Mouse (Mus musculus) midbrain, embryonic 14.5 days (tissue): ENCODE measurements around the gene Map3k12. TPM values are rescaled to one million over a fixed set of nuclear protein-coding genes. Genes with fewer than 3 reads are reported as not detected.

ENCODE experiments used
- ATAC-seq: fragments of 200-750 bp; cut with Nextera tagmentation; 2 replicates; pipeline ENCODE4 v1.8.0; 2017; ENCODE audit warnings: moderate number of reproducible peaks, moderate library complexity; ENCODE audit not compliant: low FRiP score, low TSS enrichment
- DNase-seq: peaks from one replicate; pipeline ENCODE4 v3.0.0-alpha.2; 2015
- H3K27ac ChIP-seq: fragments of 300-500 bp; sonication (generic); replicated peaks from 2 replicates; pipeline ENCODE4 v1.5.1; 2014; ENCODE audit warnings: mild to moderate bottlenecking, low read depth, low read length, moderate library complexity
- H3K27me3 ChIP-seq: fragments of 300-500 bp; sonication (generic); 2 replicates; pipeline ENCODE4 v1.6.1; 2014; ENCODE audit warnings: low read length, control low read depth, mixed read lengths; ENCODE audit not compliant: control insufficient read depth, insufficient read depth
- H3K36me3 ChIP-seq: fragments of 300-500 bp; sonication (generic); 2 replicates; pipeline ENCODE4 v1.6.1; 2014; ENCODE audit warnings: low read length, control low read depth; ENCODE audit not compliant: control insufficient read depth, insufficient read depth
- H3K4me1 ChIP-seq: fragments of 300-500 bp; sonication (generic); 2 replicates; pipeline ENCODE4 v1.6.1; 2014; ENCODE audit warnings: mild to moderate bottlenecking, antibody characterized with exemption, low read length, control low read depth; ENCODE audit not compliant: control insufficient read depth, insufficient read depth
- H3K4me2 ChIP-seq: fragments of 300-500 bp; sonication (generic); 2 replicates; pipeline ENCODE4 v1.6.1; 2014; ENCODE audit warnings: mild to moderate bottlenecking, low read length, moderate library complexity
- H3K4me3 ChIP-seq: fragments of 300-500 bp; sonication (generic); replicated peaks from 2 replicates; pipeline ENCODE4 v1.5.1; 2014; ENCODE audit warnings: low read depth, low read length
- H3K9ac ChIP-seq: fragments of 300-500 bp; sonication (generic); replicated peaks from 2 replicates; pipeline ENCODE4 v1.6.1; 2014; ENCODE audit warnings: mild to moderate bottlenecking, low read length, moderate library complexity
- H3K9me3 ChIP-seq: fragments of 300-500 bp; sonication (generic); 2 replicates; pipeline ENCODE4 v1.6.1; 2016; ENCODE audit warnings: low read length, control low read depth, mixed read lengths; ENCODE audit not compliant: control insufficient read depth
- WGBS: fragments of 180-500 bp; shearing (Covaris S2); extraction: QIAGEN DNeasy Blood & Tissue Kit; methylation state at CpG from one replicate; pipeline ENCODE4 v1.1.7; 2014; 5-methylcytosine and 5-hydroxymethylcytosine counted together
- polyA plus RNA-seq: library from polyadenylated mRNA; unstranded; fragments of >200 nt; fragmentation: Nextera tagmentation; extraction: Ambion mirVana; gene quantifications from 2 replicates; pipeline ENCODE4 v1.2.1, GENCODE M21; 2014

Gene Map3k12
- polyA plus RNA-seq, 1 experiment from 2014 or later = 44.2 TPM

- Histone ChIP-seq H3K4me3 (no peak overlapping the region), H3K9me3 (no peaks in the 10 kb centered on the region), H3K9ac (no peak overlapping the region), H3K4me1 (peaks cover 12% of the 10 kb centered on the region), H3K36me3 (peaks cover 71% of the 10 kb centered on the region), H3K27me3 (no peaks in the 10 kb centered on the region), H3K4me2 (no peak overlapping the region), H3K27ac (no peak overlapping the region)
- 80% methylated on average over 12 of the region's 12 CpGs for WGBS
- DNase-seq (no peak), ATAC-seq (no peak)
These were observed 11.6 kb downstream of the Map3k12 start for GRCm38 (mm10) chr15:102505073-102505769.

- H3K9me3 ChIP-seq = no peaks in the 10 kb centered on the region
- ATAC-seq (no peak), DNase-seq (no peak)
- no peaks in the 10 kb centered on the region for H3K27me3 ChIP-seq
- no peak overlapping the region for H3K27ac ChIP-seq
- H3K9ac ChIP-seq = no peak overlapping the region
- H3K36me3 ChIP-seq = peaks cover 81% of the 10 kb centered on the region
- 92% methylated on average over 9 of the region's 9 CpGs for WGBS
- no peak overlapping the region for H3K4me2 ChIP-seq
- H3K4me1 ChIP-seq = peaks cover 1% of the 10 kb centered on the region
- H3K4me3 ChIP-seq = no peak overlapping the region
These were observed 12.7 kb downstream of the Map3k12 start for GRCm38 (mm10) chr15:102503924-102504782.

DNA sequence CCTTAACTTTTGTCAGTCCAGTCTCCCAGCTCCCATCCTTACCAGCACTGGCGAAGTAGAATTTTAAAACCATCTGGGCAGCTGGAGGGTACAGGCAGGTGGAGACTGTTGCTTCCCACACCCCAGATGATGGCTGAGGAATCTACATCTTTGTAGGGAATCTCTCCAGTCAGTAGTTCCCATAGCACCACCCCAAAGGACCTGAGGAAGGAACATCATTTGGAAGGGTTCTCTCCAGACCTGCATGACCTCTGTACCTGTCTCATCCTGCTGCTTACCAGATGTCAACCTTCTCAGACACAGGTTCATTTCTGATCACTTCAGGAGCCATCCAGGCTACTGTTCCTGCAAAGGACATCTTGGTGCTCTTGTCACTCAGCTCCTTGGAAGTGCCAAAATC, 13.4 kb downstream of the Map3k12 start, which contains the start of gene Gm10337:
Gene Gm10337, plus strand, starts transcription at position 276 of the 400 bp plus-strand sequence.
- 92% methylated on average over 1 of the region's 1 CpGs for WGBS

GRCm38 (mm10) chr15:102502254-102502840, 14.5 kb downstream of the Map3k12 start:
- H3K27ac ChIP-seq = no peak overlapping the region
- no peak overlapping the region for H3K9ac ChIP-seq
- H3K4me3 ChIP-seq = no peak overlapping the region
- H3K4me2 ChIP-seq = no peak overlapping the region
- H3K27me3 ChIP-seq = no peaks in the 10 kb centered on the region
- WGBS = 82% methylated on average over 9 of the region's 9 CpGs
- peaks cover 81% of the 10 kb centered on the region for H3K36me3 ChIP-seq
- H3K9me3 ChIP-seq = no peaks in the 10 kb centered on the region
- H3K4me1 ChIP-seq = no peaks in the 10 kb centered on the region
- ATAC-seq (no peak), DNase-seq (no peak)

More for the DNA sequence above, 13.4 kb downstream of the Map3k12 start, which contains the start of gene Gm10337:
- H3K9ac ChIP-seq = no peak within 1 kb of the TSS
- H3K36me3 ChIP-seq = peaks cover 83% of the 10 kb centered on the region
- DNase-seq (no peak), ATAC-seq (no peak)
- no peaks in the 10 kb centered on the region for H3K4me1 ChIP-seq
- H3K4me2 ChIP-seq = no peak within 1 kb of the TSS
- no peak within 1 kb of the TSS for H3K27ac ChIP-seq
- no peak within 1 kb of the TSS for H3K4me3 ChIP-seq
- H3K27me3 ChIP-seq = no peaks in the 10 kb centered on the region
- H3K9me3 ChIP-seq = no peaks in the 10 kb centered on the region

- DNase-seq (no peak), ATAC-seq (no peak; the same call in 1 of the 2 replicates)
- Histone ChIP-seq H3K4me2 (no peak overlapping the region), H3K36me3 (peaks cover 90% of the 10 kb centered on the region), H3K27ac (no peak overlapping the region), H3K9me3 (no peaks in the 10 kb centered on the region), H3K4me3 (no peak overlapping the region), H3K9ac (no peak overlapping the region), H3K27me3 (no peaks in the 10 kb centered on the region), H3K4me1 (no peaks in the 10 kb centered on the region)
- WGBS = 90% methylated on average over 19 of the region's 19 CpGs
These were observed 15.6 kb downstream of the Map3k12 start for GRCm38 (mm10) chr15:102501084-102501814.

- Histone ChIP-seq H3K4me3 (no peak overlapping the region), H3K4me2 (no peak overlapping the region), H3K27me3 (no peaks in the 10 kb centered on the region), H3K4me1 (no peaks in the 10 kb centered on the region), H3K27ac (no peak overlapping the region), H3K36me3 (peaks cover 93% of the 10 kb centered on the region), H3K9me3 (no peaks in the 10 kb centered on the region), H3K9ac (no peak overlapping the region)
- ATAC-seq = no peak
- DNase-seq = no peak
- 91% methylated on average over 5 of the region's 5 CpGs for WGBS
These were observed 16.4 kb downstream of the Map3k12 start for GRCm38 (mm10) chr15:102500479-102500878.

GRCm38 (mm10) chr15:102499851-102500250, 17.0 kb downstream of the Map3k12 start:
- ATAC-seq (no peak), DNase-seq (no peak)
- no peak overlapping the region for H3K27ac ChIP-seq
- no peak overlapping the region for H3K9ac ChIP-seq
- H3K9me3 ChIP-seq = no peaks in the 10 kb centered on the region
- H3K36me3 ChIP-seq = peaks cover 93% of the 10 kb centered on the region
- no peak overlapping the region for H3K4me3 ChIP-seq
- H3K4me1 ChIP-seq = no peaks in the 10 kb centered on the region
- H3K27me3 ChIP-seq = no peaks in the 10 kb centered on the region
- no peak overlapping the region for H3K4me2 ChIP-seq
- WGBS = 92% methylated on average over 6 of the region's 6 CpGs

GRCm38 (mm10) chr15:102499370-102499769, 17.5 kb downstream of the Map3k12 start:
- no peak overlapping the region for H3K9ac ChIP-seq
- H3K4me1 ChIP-seq = no peaks in the 10 kb centered on the region
- no peak overlapping the region for H3K27ac ChIP-seq
- ATAC-seq = no peak
- peaks cover 93% of the 10 kb centered on the region for H3K36me3 ChIP-seq
- WGBS = 73% methylated on average over 3 of the region's 3 CpGs
- H3K9me3 ChIP-seq = no peaks in the 10 kb centered on the region
- no peak overlapping the region for H3K4me2 ChIP-seq
- no peak overlapping the region for H3K4me3 ChIP-seq
- no peaks in the 10 kb centered on the region for H3K27me3 ChIP-seq
- no peak for DNase-seq
